ENCODE assay signal across 7 mouse cellular contexts in genomic region chr16:35319335-35319734, GRCm38 (mm10). TPM values are rescaled to one million over a fixed set of nuclear protein-coding genes. Genes with fewer than 3 reads are reported as not detected.
DNase-seq lines count a peak whose midpoint lies in the region; ATAC-seq lines count a peak whose summit lies in the region.

No protein-coding gene starts in this region.

- DNase-seq in kidney, postnatal 4 days: peak; percentile 11 to 14
- DNase-seq in kidney, adult 11 months: no peak
- peak; percentile 83 for DNase-seq in Muller cell, postnatal 12 days (ENCODE audit: inconsistent ontology term)
- peak; percentile 27 to 61 for DNase-seq in cerebellum, postnatal 14 days
- DNase-seq in lung, postnatal 10 days: peak; percentile 58
- no peak for DNase-seq in gastrocnemius, postnatal 25 days

- ATAC-seq in inflammation-experienced regulatory T-cells, adult 6 months: no peak

RNA-seq across cellular contexts. Expression of gene Sec22a, which starts 44.4 kb away (rescaled TPM):
- polyA plus RNA-seq in inflammation-experienced regulatory T-cells, adult 6 months (2017; shearing (Covaris generic)): 10 to 100 TPM; 36.9 to 46.5 (median 40.2) TPM
- 1 to 10 TPM; 6.2 to 6.3 TPM for total RNA-seq in gastrocnemius, postnatal 25 days (2021)

Comparison
In these comparisons a context has a peak if more than half of its experiments do, and no peak if none do; other contexts are left out.
1. DNase-seq: peak in kidney, postnatal 4 days (2 of 2), Muller cell, postnatal 12 days (single experiment), cerebellum, postnatal 14 days (2 of 2) and lung, postnatal 10 days (single experiment); none in kidney, adult 11 months (single experiment) and gastrocnemius, postnatal 25 days (single experiment).